Mouse (Mus musculus): ENCODE data around the gene Zfp846. TPM values are rescaled to one million over a fixed set of nuclear protein-coding genes. Genes with fewer than 3 reads are reported as not detected.
A peak's percentile ranks its signal among the peaks of the same experiment; 100 is the strongest.
"Not testable (repeated sequence)": the region's sequence is repeated elsewhere in the genome, so short reads cannot be mapped to it uniquely, and the experiment has no call there.

Gene Zfp846
- polyA plus RNA-seq, 1 experiment from 2014 or later, result 22.2 TPM

DNA sequence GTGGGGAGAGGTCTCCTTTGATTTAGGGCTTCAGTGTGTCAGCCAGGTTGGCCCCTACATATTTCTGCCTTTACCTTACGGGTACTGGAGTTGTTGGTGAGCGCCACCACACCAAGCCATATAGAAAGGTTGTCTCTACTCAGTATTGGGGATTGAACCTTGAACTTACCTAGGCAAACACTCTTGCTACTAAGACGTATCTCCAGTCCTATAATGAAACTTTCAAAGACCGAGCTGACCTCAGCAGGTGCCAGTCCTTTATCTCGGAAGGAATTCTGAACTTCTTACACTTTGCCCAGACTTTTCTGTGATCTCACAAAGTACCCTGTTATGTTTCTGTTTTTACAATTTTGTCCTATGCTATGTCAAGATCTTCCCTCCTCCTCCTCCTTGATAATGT, 30.9 kb downstream of the Zfp846 start:
- no peak for DNase-seq (ENCODE audit: low spot score)
- no peak for ATAC-seq (replicated peaks; ENCODE audit: low FRiP score)
- H3K4me2 ChIP-seq (ENCODE audit: low read depth, low read length, severe bottlenecking), result no peak overlapping the region
- 80% methylated on average over 5 of the region's 5 CpGs for WGBS
- no peak overlapping the region for H3K4me3 ChIP-seq (ENCODE audit: low read depth, low read length)
- no peak overlapping the region for H3K9ac ChIP-seq (ENCODE audit: low read length)
- H3K27ac ChIP-seq (ENCODE audit: low read depth, low read length), result no peak overlapping the region
- H3K4me1 ChIP-seq (replicated peaks; ENCODE audit: control insufficient read depth, insufficient read depth, low read length), result no peaks in the 10 kb centered on the region
- H3K36me3 ChIP-seq (ENCODE audit: control insufficient read depth, insufficient read depth, low read length), result no peaks in the 10 kb centered on the region; the same call in 1 of the 2 replicates
- H3K27me3 ChIP-seq (ENCODE audit: control insufficient read depth, insufficient read depth, low read length), result no peaks in the 10 kb centered on the region
- no peaks in the 10 kb centered on the region for H3K9me3 ChIP-seq (ENCODE audit: control insufficient read depth, low read length)

DNA sequence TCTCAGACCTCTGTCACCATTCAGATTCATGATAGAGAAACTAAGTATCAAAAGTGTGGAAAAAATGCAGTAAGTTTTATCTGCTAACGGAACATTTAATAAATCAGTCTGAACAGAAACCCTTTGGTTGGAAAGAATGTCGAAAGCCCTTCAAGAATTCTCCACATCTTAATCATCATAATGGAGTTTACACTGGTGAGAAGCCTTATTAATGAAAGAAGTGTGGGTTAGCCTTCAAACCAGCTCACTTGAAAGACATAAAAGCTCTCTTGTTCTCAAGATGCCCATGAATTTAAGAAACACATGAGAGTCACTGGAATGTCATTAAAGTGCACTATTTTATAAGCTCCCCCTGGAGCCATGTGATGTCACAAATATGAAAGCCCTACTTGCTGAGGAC, 35.6 kb downstream of the Zfp846 start:
- whole genome bisulfite sequencing, result 88% methylated on average over 2 of the region's 2 CpGs
- H3K9ac ChIP-seq (ENCODE audit: low read length), result no peak overlapping the region

DNA sequence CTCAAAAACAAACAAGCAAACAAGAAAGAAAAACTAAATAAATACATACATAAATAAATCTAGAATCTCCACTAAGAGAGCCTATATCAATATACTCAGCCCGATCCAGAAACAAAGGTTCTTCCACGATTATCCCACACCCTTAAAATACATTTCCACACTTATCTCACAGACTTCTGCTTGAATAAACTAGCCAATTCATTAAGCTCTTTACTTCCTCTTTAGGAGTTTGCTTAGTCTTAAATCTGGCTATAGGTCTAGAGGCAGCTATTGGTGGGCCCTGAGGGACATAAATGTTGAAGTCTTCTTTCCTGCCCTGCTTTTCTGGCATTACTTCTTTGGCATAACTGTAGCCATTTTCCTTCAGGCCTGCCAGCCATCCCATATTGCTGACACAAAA, 50.2 kb downstream of the Zfp846 start:
- H3K9me3 ChIP-seq (ENCODE audit: control insufficient read depth, low read length), result no peaks in the 10 kb centered on the region
- no peak overlapping the region for H3K27ac ChIP-seq (ENCODE audit: low read depth, low read length)
- WGBS, result 95% methylated on average over 2 of the region's 2 CpGs
- H3K4me3 ChIP-seq (ENCODE audit: low read depth, low read length), result no peak overlapping the region
- ATAC-seq (replicated peaks; ENCODE audit: low FRiP score) (no peak), DNase-seq (ENCODE audit: low spot score) (no peak)
- H3K4me1 ChIP-seq (replicated peaks; ENCODE audit: control insufficient read depth, insufficient read depth, low read length), result no peaks in the 10 kb centered on the region
- no peaks in the 10 kb centered on the region for H3K36me3 ChIP-seq (ENCODE audit: control insufficient read depth, insufficient read depth, low read length)
- no peak overlapping the region for H3K4me2 ChIP-seq (ENCODE audit: low read depth, low read length, severe bottlenecking)
- H3K27me3 ChIP-seq (ENCODE audit: control insufficient read depth, insufficient read depth, low read length), result no peaks in the 10 kb centered on the region
- H3K9ac ChIP-seq (ENCODE audit: low read length), result no peak overlapping the region

More for the DNA sequence above, 35.6 kb downstream of the Zfp846 start:
- H3K4me3 ChIP-seq (ENCODE audit: low read depth, low read length), result no peak overlapping the region
- no peaks in the 10 kb centered on the region for H3K9me3 ChIP-seq (ENCODE audit: control insufficient read depth, low read length)
- H3K27ac ChIP-seq (ENCODE audit: low read depth, low read length), result no peak overlapping the region
- no peak overlapping the region for H3K4me2 ChIP-seq (ENCODE audit: low read depth, low read length, severe bottlenecking)
- no peaks in the 10 kb centered on the region for H3K27me3 ChIP-seq (ENCODE audit: control insufficient read depth, insufficient read depth, low read length)
- H3K4me1 ChIP-seq (replicated peaks; ENCODE audit: control insufficient read depth, insufficient read depth, low read length), result no peaks in the 10 kb centered on the region
- H3K36me3 ChIP-seq (ENCODE audit: control insufficient read depth, insufficient read depth, low read length), result no peaks in the 10 kb centered on the region
- DNase-seq (ENCODE audit: low spot score) (no peak), ATAC-seq (replicated peaks; ENCODE audit: low FRiP score) (no peak)

DNA sequence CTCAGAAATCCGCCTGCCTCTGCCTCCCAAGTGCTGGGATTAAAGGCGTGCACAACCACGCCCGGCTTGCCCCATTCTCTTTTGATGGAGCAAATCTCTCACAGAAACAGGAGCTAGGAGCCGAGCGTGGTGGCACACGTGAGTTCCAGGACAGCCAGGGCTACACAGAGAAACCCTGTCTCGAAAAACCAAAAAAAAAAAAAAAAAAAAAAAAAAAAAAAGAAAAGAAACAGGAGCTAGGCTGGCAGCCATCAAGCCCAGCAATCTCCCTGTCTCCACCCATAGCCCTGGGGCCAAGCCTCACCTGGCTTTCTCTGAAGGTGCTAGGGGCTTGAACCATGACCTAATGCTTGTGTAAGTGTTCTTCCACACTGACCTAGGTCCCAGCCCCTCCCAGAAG, 54.6 kb downstream of the Zfp846 start:
- not testable (repeated sequence) for H3K9ac ChIP-seq (ENCODE audit: low read length); H3K4me1 ChIP-seq (replicated peaks; ENCODE audit: control insufficient read depth, insufficient read depth, low read length); H3K27me3 ChIP-seq (ENCODE audit: control insufficient read depth, insufficient read depth, low read length); ATAC-seq (replicated peaks; ENCODE audit: low FRiP score); H3K27ac ChIP-seq (ENCODE audit: low read depth, low read length); H3K36me3 ChIP-seq (ENCODE audit: control insufficient read depth, insufficient read depth, low read length); H3K4me2 ChIP-seq (ENCODE audit: low read depth, low read length, severe bottlenecking); H3K4me3 ChIP-seq (ENCODE audit: low read depth, low read length); H3K9me3 ChIP-seq (ENCODE audit: control insufficient read depth, low read length)
- DNase-seq (ENCODE audit: low spot score), result peak; percentile 6
- WGBS, result 89% methylated on average over 8 of the region's 8 CpGs

DNA sequence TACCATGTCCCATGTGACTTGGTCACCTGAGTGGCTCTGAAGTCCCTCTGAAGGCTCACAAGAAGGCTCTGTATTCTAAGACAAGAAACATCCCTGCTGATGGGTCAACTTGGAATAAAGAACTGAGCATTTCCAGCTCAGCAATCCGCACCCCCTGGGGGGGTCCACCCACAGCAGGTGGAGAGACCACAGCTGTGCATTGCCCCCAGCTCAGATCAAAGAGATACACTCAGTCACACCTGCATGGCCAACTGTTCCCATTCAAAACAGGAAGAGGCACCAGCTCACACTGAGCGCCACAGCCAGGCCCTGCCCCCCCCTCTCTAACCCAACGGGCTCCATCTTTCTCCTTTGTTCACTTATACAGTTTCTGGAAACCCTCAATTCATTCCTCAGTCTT, 55.2 kb downstream of the Zfp846 start:
- Histone ChIP-seq H3K4me3 (ENCODE audit: low read depth, low read length) (no peak overlapping the region), H3K27ac (ENCODE audit: low read depth, low read length) (no peak overlapping the region), H3K27me3 (ENCODE audit: control insufficient read depth, insufficient read depth, low read length) (no peaks in the 10 kb centered on the region), H3K36me3 (ENCODE audit: control insufficient read depth, insufficient read depth, low read length) (no peaks in the 10 kb centered on the region; the same call in 1 of the 2 replicates), H3K4me1 (replicated peaks; ENCODE audit: control insufficient read depth, insufficient read depth, low read length) (peaks cover 1% of the 10 kb centered on the region; the same call in 1 of the 2 replicates), H3K4me2 (ENCODE audit: low read depth, low read length, severe bottlenecking) (no peak overlapping the region), H3K9me3 (ENCODE audit: control insufficient read depth, low read length) (no peaks in the 10 kb centered on the region), H3K9ac (ENCODE audit: low read length) (no peak overlapping the region)
- DNase-seq (ENCODE audit: low spot score) (peak; percentile 50), ATAC-seq (replicated peaks; ENCODE audit: low FRiP score) (no peak)
- 82% methylated on average over 3 of the region's 3 CpGs for WGBS

DNA sequence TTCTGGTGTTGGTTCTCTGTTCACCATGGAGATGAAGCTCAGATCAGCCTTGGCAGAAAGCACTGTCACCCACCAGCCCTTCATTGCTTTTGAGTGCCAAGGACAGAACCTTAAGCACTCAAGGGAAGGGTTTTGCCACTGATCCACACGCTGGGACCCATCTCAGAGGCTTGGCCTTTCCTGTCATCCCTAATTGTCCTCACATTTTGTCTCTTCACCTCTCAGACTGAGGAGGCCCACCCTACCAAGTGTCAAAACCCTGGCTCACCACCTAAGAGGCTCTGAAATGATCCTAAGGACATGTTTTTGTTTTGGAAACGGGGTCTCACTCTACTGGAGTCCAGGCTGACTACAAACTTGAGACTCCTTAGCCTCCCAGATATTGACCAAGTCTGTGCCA, 55.7 kb downstream of the Zfp846 start:
- H3K4me2 ChIP-seq (ENCODE audit: low read depth, low read length, severe bottlenecking), result no peak overlapping the region
- H3K36me3 ChIP-seq (ENCODE audit: control insufficient read depth, insufficient read depth, low read length), result no peaks in the 10 kb centered on the region; the same call in 1 of the 2 replicates
- no peak overlapping the region for H3K9ac ChIP-seq (ENCODE audit: low read length)
- 85% methylated on average over 2 of the region's 2 CpGs for WGBS
- H3K4me3 ChIP-seq (ENCODE audit: low read depth, low read length), result no peak overlapping the region
- peaks cover 6% of the 10 kb centered on the region; the same call in 1 of the 2 replicates for H3K4me1 ChIP-seq (replicated peaks; ENCODE audit: control insufficient read depth, insufficient read depth, low read length)
- H3K27ac ChIP-seq (ENCODE audit: low read depth, low read length), result no peak overlapping the region
- H3K27me3 ChIP-seq (ENCODE audit: control insufficient read depth, insufficient read depth, low read length), result no peaks in the 10 kb centered on the region
- no peaks in the 10 kb centered on the region for H3K9me3 ChIP-seq (ENCODE audit: control insufficient read depth, low read length)
- ATAC-seq (replicated peaks; ENCODE audit: low FRiP score), result no peak
- DNase-seq (ENCODE audit: low spot score), result peak; percentile 37

DNA sequence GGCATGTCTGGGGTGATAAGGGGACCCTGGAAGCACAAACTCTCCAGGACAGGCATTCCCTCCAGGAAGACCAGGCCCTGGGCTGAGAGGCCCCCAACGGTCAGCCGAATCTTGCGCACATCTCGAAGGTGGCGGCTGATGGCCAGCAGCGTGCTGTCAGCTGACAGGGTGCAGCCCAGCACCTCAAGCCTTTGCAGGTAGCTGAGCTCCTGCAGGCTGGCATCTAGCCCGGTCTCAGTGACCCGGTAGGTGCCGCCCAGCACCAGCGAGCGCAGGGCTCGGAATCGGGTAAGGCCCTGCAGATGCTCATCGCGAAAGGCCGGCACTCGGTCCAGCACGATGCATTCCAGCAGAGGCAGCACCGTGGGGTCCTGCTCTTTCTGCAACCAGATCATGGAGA, 57.5 kb downstream of the Zfp846 start:
- ATAC-seq (replicated peaks; ENCODE audit: low FRiP score) (no peak), DNase-seq (ENCODE audit: low spot score) (peak; percentile 47)
- no peaks in the 10 kb centered on the region for H3K9me3 ChIP-seq (ENCODE audit: control insufficient read depth, low read length)
- no peaks in the 10 kb centered on the region; the same call in 1 of the 2 replicates for H3K36me3 ChIP-seq (ENCODE audit: control insufficient read depth, insufficient read depth, low read length)
- no peak overlapping the region for H3K4me2 ChIP-seq (ENCODE audit: low read depth, low read length, severe bottlenecking)
- peaks cover 8% of the 10 kb centered on the region; the same call in 1 of the 2 replicates for H3K4me1 ChIP-seq (replicated peaks; ENCODE audit: control insufficient read depth, insufficient read depth, low read length)
- no peak overlapping the region for H3K9ac ChIP-seq (ENCODE audit: low read length)
- H3K4me3 ChIP-seq (ENCODE audit: low read depth, low read length), result no peak overlapping the region
- no peak overlapping the region for H3K27ac ChIP-seq (ENCODE audit: low read depth, low read length)
- WGBS, result 97% methylated on average over 19 of the region's 19 CpGs
- no peaks in the 10 kb centered on the region for H3K27me3 ChIP-seq (ENCODE audit: control insufficient read depth, insufficient read depth, low read length)

DNA sequence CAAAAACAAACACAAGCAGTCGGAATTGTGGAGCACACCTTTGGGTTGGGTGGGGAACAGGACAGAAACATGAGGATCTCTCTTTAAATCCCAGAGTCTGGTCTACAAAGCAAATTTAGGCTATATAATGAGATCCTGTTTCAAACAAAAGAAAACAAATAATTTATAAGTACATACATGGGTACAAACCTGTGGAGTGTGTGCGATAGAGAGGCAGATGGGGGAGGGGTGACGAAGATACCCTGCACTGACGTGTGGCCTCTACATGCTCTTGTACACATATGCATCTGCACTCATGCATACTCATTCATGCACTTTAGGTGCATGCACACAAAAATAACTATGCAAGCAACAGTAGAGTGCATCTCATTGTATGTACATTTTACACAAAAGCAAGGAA, 58.4 kb downstream of the Zfp846 start:
- Histone ChIP-seq H3K4me1 (replicated peaks; ENCODE audit: control insufficient read depth, insufficient read depth, low read length) (peaks cover 8% of the 10 kb centered on the region), H3K4me2 (ENCODE audit: low read depth, low read length, severe bottlenecking) (no peak overlapping the region), H3K27ac (ENCODE audit: low read depth, low read length) (no peak overlapping the region), H3K4me3 (ENCODE audit: low read depth, low read length) (no peak overlapping the region), H3K27me3 (ENCODE audit: control insufficient read depth, insufficient read depth, low read length) (no peaks in the 10 kb centered on the region), H3K9me3 (ENCODE audit: control insufficient read depth, low read length) (no peaks in the 10 kb centered on the region), H3K9ac (ENCODE audit: low read length) (no peak overlapping the region), H3K36me3 (ENCODE audit: control insufficient read depth, insufficient read depth, low read length) (no peaks in the 10 kb centered on the region; the same call in 1 of the 2 replicates)
- 93% methylated on average over 4 of the region's 4 CpGs for WGBS
- DNase-seq (ENCODE audit: low spot score) (peak; percentile 4), ATAC-seq (replicated peaks; ENCODE audit: low FRiP score) (no peak)

DNA sequence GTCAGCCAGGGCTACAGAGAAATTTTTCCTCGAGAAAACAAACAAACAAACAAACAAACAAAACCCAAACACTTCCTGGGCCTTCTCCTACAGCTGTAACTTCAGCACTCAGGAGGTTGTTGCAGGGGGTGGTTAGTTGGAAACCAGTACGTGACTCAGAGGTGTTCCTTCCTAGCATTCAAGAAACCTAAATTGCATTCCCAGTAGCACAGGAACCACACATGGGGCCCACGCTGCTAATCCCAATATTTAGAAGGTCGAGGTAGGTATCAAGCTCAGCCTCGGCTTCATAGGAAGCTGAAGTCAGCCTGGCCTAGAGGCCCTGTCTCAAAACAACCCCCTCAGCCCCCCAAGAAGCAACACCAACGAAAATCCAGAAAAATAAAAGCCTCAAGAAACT, 60.4 kb downstream of the Zfp846 start:
- ATAC-seq (replicated peaks; ENCODE audit: low FRiP score), result no peak
- peaks cover 8% of the 10 kb centered on the region for H3K4me1 ChIP-seq (replicated peaks; ENCODE audit: control insufficient read depth, insufficient read depth, low read length)
- H3K9ac ChIP-seq (ENCODE audit: low read length), result peak overlapping the region; percentile 77
- WGBS, result 39% methylated on average over 6 of the region's 6 CpGs
- H3K27me3 ChIP-seq (ENCODE audit: control insufficient read depth, insufficient read depth, low read length), result no peaks in the 10 kb centered on the region
- H3K9me3 ChIP-seq (ENCODE audit: control insufficient read depth, low read length), result no peaks in the 10 kb centered on the region
- H3K4me2 ChIP-seq (ENCODE audit: low read depth, low read length, severe bottlenecking), result peak overlapping the region; percentile 94
- peaks cover under 1% of the 10 kb centered on the region; the same call in 1 of the 2 replicates for H3K36me3 ChIP-seq (ENCODE audit: control insufficient read depth, insufficient read depth, low read length)
- peak; percentile 44 for DNase-seq (ENCODE audit: low spot score)
- no peak overlapping the region for H3K27ac ChIP-seq (ENCODE audit: low read depth, low read length)
- H3K4me3 ChIP-seq (ENCODE audit: low read depth, low read length), result peak overlapping the region; percentile 86
